Mouse (Mus musculus) stomach, postnatal 0 days (tissue): ENCODE results near the gene Slc6a16. TPM values are rescaled to one million over a fixed set of nuclear protein-coding genes. Genes with fewer than 3 reads are reported as not detected.

Experiments
- ATAC-seq: fragments of 200-750 bp; cut with Nextera tagmentation; 2 replicates; pipeline ENCODE4 v1.8.0; 2017; ENCODE audit not compliant: low FRiP score, low TSS enrichment
- DNase-seq: peaks from one replicate; pipeline ENCODE4 v3.0.0-alpha.2; 2016; ENCODE audit warnings: low spot score
- H3K27ac ChIP-seq: fragments of 300-500 bp; sonication (generic); replicated peaks from 2 replicates; pipeline ENCODE4 v1.5.1; 2014; ENCODE audit warnings: mild to moderate bottlenecking, control low read depth
- H3K27me3 ChIP-seq: fragments of 300-500 bp; sonication (generic); 2 replicates; pipeline ENCODE4 v1.6.1; 2014; ENCODE audit warnings: low read length; ENCODE audit not compliant: control insufficient read depth, insufficient read depth
- H3K36me3 ChIP-seq: fragments of 300-500 bp; sonication (generic); 2 replicates; pipeline ENCODE4 v1.6.1; 2014; ENCODE audit warnings: low read length, mixed read lengths; ENCODE audit not compliant: control insufficient read depth, insufficient read depth
- H3K4me1 ChIP-seq: fragments of 300-500 bp; sonication (generic); replicated peaks from 2 replicates; pipeline ENCODE4 v1.6.1; 2014; ENCODE audit warnings: antibody characterized with exemption; ENCODE audit not compliant: control insufficient read depth, insufficient read depth
- H3K4me2 ChIP-seq: fragments of 300-500 bp; sonication (generic); replicated peaks from 2 replicates; pipeline ENCODE4 v1.6.1; 2014; ENCODE audit warnings: low read depth, mild to moderate bottlenecking, control low read depth, moderate library complexity
- H3K4me3 ChIP-seq: fragments of 300-500 bp; sonication (generic); 2 replicates; pipeline ENCODE4 v1.5.1; 2014; ENCODE audit warnings: low read depth, low read length, control low read depth
- H3K9ac ChIP-seq: fragments of 300-500 bp; sonication (generic); 2 replicates; pipeline ENCODE4 v1.6.1; 2014; ENCODE audit warnings: mild to moderate bottlenecking, low read length, control low read depth, mixed read lengths
- H3K9me3 ChIP-seq: fragments of 300-500 bp; sonication (generic); 2 replicates; pipeline ENCODE4 v1.6.1; 2016; ENCODE audit warnings: low read length; ENCODE audit not compliant: control insufficient read depth
- CTCF ChIP-seq: IDR thresholded peaks from 2 replicates; pipeline ENCODE4 v1.5.1; 2016; ENCODE audit warnings: antibody characterized with exemption, low read depth, mild to moderate bottlenecking, moderate library complexity
- EP300 ChIP-seq: optimal IDR thresholded peaks from 2 replicates; pipeline ENCODE3; 2016; ENCODE audit warnings: antibody characterized with exemption
- WGBS: fragments of 180-500 bp; shearing (Covaris S2); extraction: QIAGEN DNeasy Blood & Tissue Kit; methylation state at CpG from one replicate; pipeline ENCODE4 v1.1.7; 2014; 5-methylcytosine and 5-hydroxymethylcytosine counted together
- polyA plus RNA-seq: library from polyadenylated mRNA; unstranded; fragments of >200 nt; fragmentation: Nextera tagmentation; extraction: Ambion mirVana; gene quantifications from 2 replicates; pipeline ENCODE4 v1.2.1, GENCODE M21; 2015

Gene Slc6a16
- polyA plus RNA-seq, 1 experiment from 2014 or later, result 0.07 TPM

- no peak for DNase-seq
- Histone ChIP-seq H3K27me3 (no peaks in the 10 kb centered on the region), H3K4me2 (no peak overlapping the region), H3K9ac (no peak overlapping the region), H3K4me3 (no peak overlapping the region), H3K9me3 (no peaks in the 10 kb centered on the region), H3K36me3 (no peaks in the 10 kb centered on the region), H3K4me1 (no peaks in the 10 kb centered on the region), H3K27ac (no peak overlapping the region)
- 72% methylated on average over 17 of the region's 17 CpGs for WGBS
- no peak for ATAC-seq
- TF ChIP-seq CTCF, result no peak
- TF ChIP-seq EP300, result no peak
Measured at GRCm38 (mm10) chr7:45193871-45194785, 46.8 kb upstream of the Slc6a16 start.

- H3K27me3 ChIP-seq, result no peaks in the 10 kb centered on the region
- TF ChIP-seq CTCF (no peak), EP300 (no peak)
- H3K36me3 ChIP-seq, result no peaks in the 10 kb centered on the region
- no peak overlapping the region for H3K4me2 ChIP-seq
- no peaks in the 10 kb centered on the region for H3K4me1 ChIP-seq
- no peak for ATAC-seq
- no peak overlapping the region for H3K9ac ChIP-seq
- H3K4me3 ChIP-seq, result no peak overlapping the region
- no peak for DNase-seq
- H3K9me3 ChIP-seq, result no peaks in the 10 kb centered on the region
- WGBS, result 65% methylated on average over 13 of the region's 13 CpGs
- no peak overlapping the region for H3K27ac ChIP-seq
Measured at GRCm38 (mm10) chr7:45195341-45196175, 45.3 kb upstream of the Slc6a16 start.

- WGBS, result 86% methylated on average over 4 of the region's 4 CpGs
- no peak for DNase-seq
- TF ChIP-seq CTCF, result no peak
- TF ChIP-seq EP300, result no peak
Measured at GRCm38 (mm10) chr7:45196176-45196535, 44.7 kb upstream of the Slc6a16 start.

GRCm38 (mm10) chr7:45196994-45197393 lies 43.9 kb upstream of the Slc6a16 start:
- Histone ChIP-seq H3K4me2 (no peak overlapping the region), H3K4me3 (no peak overlapping the region), H3K36me3 (no peaks in the 10 kb centered on the region), H3K27ac (no peak overlapping the region), H3K9me3 (no peaks in the 10 kb centered on the region), H3K27me3 (no peaks in the 10 kb centered on the region), H3K4me1 (no peaks in the 10 kb centered on the region), H3K9ac (no peak overlapping the region)
- no peak for DNase-seq
- no peak for ATAC-seq
- TF ChIP-seq EP300, result no peak
- TF ChIP-seq CTCF, result no peak
- 77% methylated on average over 5 of the region's 5 CpGs for WGBS

More at GRCm38 (mm10) chr7:45196176-45196535, 44.7 kb upstream of the Slc6a16 start:
- Histone ChIP-seq H3K36me3 (no peaks in the 10 kb centered on the region), H3K27me3 (no peaks in the 10 kb centered on the region), H3K4me1 (no peaks in the 10 kb centered on the region), H3K9me3 (no peaks in the 10 kb centered on the region), H3K9ac (no peak overlapping the region), H3K27ac (no peak overlapping the region), H3K4me3 (no peak overlapping the region), H3K4me2 (no peak overlapping the region)
- no peak for ATAC-seq

GRCm38 (mm10) chr7:45198435-45198834 lies 42.5 kb upstream of the Slc6a16 start:
- H3K9ac ChIP-seq, result 0 out of 2 replicates have a peak overlapping the region, but pooled peaks have one; percentile 2
- peak; percentile 83 for DNase-seq

More at GRCm38 (mm10) chr7:45198435-45198834, 42.5 kb upstream of the Slc6a16 start:
- no peak overlapping the region for H3K4me2 ChIP-seq
- H3K36me3 ChIP-seq, result no peaks in the 10 kb centered on the region
- H3K27me3 ChIP-seq, result no peaks in the 10 kb centered on the region
- ATAC-seq, result peak; percentile 21; the same call in 1 of the 2 replicates
- no peaks in the 10 kb centered on the region for H3K4me1 ChIP-seq
- TF ChIP-seq EP300 (no peak), CTCF (peak; percentile 92)
- H3K9me3 ChIP-seq, result no peaks in the 10 kb centered on the region
- H3K4me3 ChIP-seq, result no peak overlapping the region
- 9% methylated on average over 5 of the region's 5 CpGs for WGBS
- H3K27ac ChIP-seq, result no peak overlapping the region
